Mouse (Mus musculus) intestine, postnatal 0 days (tissue): ENCODE measurements at regions not wholly inside any gene's neighbourhood (a gene's known extent, or its start where the extent isn't known, plus 50 kb on each side); places are given as distances from the start of the nearest gene placed in this dataset.
"Not testable (repeated sequence)": the region's sequence is repeated elsewhere in the genome, so short reads cannot be mapped to it uniquely, and the experiment has no call there.

Experiments
- ATAC-seq: fragments of 200-750 bp; cut with Nextera tagmentation; 2 replicates; pipeline ENCODE4 v1.8.0; 2017; ENCODE audit warnings: mild to moderate bottlenecking, moderate TSS enrichment, moderate library complexity
- H3K27ac ChIP-seq: fragments of 300-500 bp; sonication (generic); 2 replicates; pipeline ENCODE4 v1.5.1; 2014; ENCODE audit warnings: mild to moderate bottlenecking, low read depth, low read length, moderate library complexity
- H3K27me3 ChIP-seq: fragments of 300-500 bp; sonication (generic); replicated peaks from 2 replicates; pipeline ENCODE4 v1.6.1; 2014; ENCODE audit warnings: low read length, mixed read lengths; ENCODE audit not compliant: control insufficient read depth, insufficient read depth
- H3K36me3 ChIP-seq: fragments of 300-500 bp; sonication (generic); 2 replicates; pipeline ENCODE4 v1.6.1; 2014; ENCODE audit warnings: mild to moderate bottlenecking, moderate library complexity; ENCODE audit not compliant: control insufficient read depth, insufficient read depth
- H3K4me1 ChIP-seq: fragments of 300-500 bp; sonication (generic); replicated peaks from 2 replicates; pipeline ENCODE4 v1.6.1; 2014; ENCODE audit warnings: antibody characterized with exemption, low read length, mixed read lengths; ENCODE audit not compliant: control insufficient read depth, insufficient read depth
- H3K4me2 ChIP-seq: fragments of 300-500 bp; sonication (generic); replicated peaks from 2 replicates; pipeline ENCODE4 v1.6.1; 2014; ENCODE audit warnings: low read depth, mild to moderate bottlenecking, moderate library complexity
- H3K4me3 ChIP-seq: fragments of 300-500 bp; sonication (generic); 2 replicates; pipeline ENCODE4 v1.5.1; 2014; ENCODE audit warnings: low read depth, low read length
- H3K9ac ChIP-seq: fragments of 300-500 bp; sonication (generic); 2 replicates; pipeline ENCODE4 v1.6.1; 2014; ENCODE audit warnings: mild to moderate bottlenecking, low read depth, low read length
- H3K9me3 ChIP-seq: fragments of 300-500 bp; sonication (generic); 2 replicates; pipeline ENCODE4 v1.6.1; 2016; ENCODE audit warnings: mixed run types; ENCODE audit not compliant: control insufficient read depth
- CTCF ChIP-seq: sonication (generic); IDR thresholded peaks from 2 replicates; pipeline ENCODE4 v1.5.1; 2016; ENCODE audit warnings: low read depth, mild to moderate bottlenecking, control low read depth, antibody characterized with exemption, moderate library complexity
- WGBS: fragments of 180-500 bp; shearing (Covaris S2); extraction: QIAGEN DNeasy Blood & Tissue Kit; methylation state at CpG from one replicate; pipeline ENCODE4 v1.1.7; 2014; 5-methylcytosine and 5-hydroxymethylcytosine counted together

DNA sequence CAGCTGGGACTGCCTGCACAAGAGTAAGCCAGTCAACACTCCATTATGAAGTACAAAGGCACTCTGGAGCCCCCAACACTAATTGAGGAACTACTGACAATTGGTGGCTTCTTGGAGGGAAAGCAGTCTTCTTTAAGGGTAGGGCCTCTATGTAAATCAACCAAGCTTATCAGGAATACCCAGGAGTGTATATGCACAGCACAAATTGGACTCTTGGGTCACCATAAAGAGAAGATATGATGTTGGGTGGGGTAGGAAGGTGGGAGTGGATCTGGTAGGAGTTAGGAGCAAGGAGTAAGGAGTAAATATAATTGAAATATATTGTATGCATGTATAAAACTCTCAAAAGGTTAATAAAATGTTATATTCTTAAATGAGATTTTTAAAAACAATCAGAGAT lies 587.7 kb downstream of the Pdcd6ip start:
- TF ChIP-seq CTCF, result no peak
- H3K9ac ChIP-seq, result no peak overlapping the region
- no peak overlapping the region for H3K4me2 ChIP-seq
- H3K27ac ChIP-seq, result no peak overlapping the region
- H3K9me3 ChIP-seq, result no peaks in the 10 kb centered on the region
- no peak for ATAC-seq
- no peaks in the 10 kb centered on the region for H3K27me3 ChIP-seq
- H3K4me3 ChIP-seq, result no peak overlapping the region
- H3K36me3 ChIP-seq, result no peaks in the 10 kb centered on the region
- H3K4me1 ChIP-seq, result no peaks in the 10 kb centered on the region

DNA sequence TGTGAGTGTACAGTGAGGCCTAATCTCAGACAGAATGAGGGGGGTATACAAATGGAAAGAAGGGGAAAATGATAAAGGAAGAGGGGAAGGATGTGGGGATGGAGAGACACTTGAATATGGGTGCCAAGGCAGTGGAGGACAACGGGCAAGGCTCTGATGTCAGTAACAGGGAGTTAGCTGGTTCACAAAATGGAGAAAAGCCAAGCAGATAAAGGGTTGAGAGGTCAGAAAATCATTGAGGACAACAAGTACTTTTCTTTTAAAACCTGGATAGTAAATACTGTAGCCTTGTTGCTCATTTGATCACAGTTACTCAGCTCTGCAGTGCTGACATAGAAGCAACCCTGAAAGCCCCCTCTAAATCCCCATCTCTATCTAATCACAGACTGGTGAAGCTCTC lies 588.3 kb downstream of the Pdcd6ip start:
- no peak for ATAC-seq
- H3K27ac ChIP-seq, result no peak overlapping the region
- no peaks in the 10 kb centered on the region for H3K36me3 ChIP-seq
- TF ChIP-seq CTCF, result no peak
- H3K9me3 ChIP-seq, result no peaks in the 10 kb centered on the region
- 79% methylated on average over 1 of the region's 1 CpGs for WGBS
- no peak overlapping the region for H3K9ac ChIP-seq
- no peak overlapping the region for H3K4me3 ChIP-seq
- H3K4me1 ChIP-seq, result no peaks in the 10 kb centered on the region
- no peak overlapping the region for H3K4me2 ChIP-seq
- no peaks in the 10 kb centered on the region for H3K27me3 ChIP-seq

DNA sequence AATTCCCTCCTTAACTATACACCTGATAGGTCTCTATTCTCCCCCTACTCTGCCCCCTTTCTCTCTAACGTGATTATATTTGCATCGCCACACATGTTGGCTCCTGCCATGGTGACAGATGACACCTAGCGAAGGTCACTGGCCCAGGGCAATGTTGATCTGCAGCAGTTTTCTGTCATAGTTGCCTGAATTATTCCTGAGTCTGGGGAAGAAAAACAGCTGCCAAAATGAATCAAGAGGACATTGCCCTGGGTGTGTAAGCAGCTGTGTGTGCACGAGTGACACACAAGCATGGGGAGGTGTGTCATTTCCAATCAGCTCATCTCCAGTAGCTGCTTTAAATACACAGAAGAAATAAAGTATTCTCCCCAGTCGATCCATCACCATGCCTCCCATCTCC lies 592.5 kb downstream of the Pdcd6ip start:
- H3K9ac ChIP-seq, result no peak overlapping the region
- H3K27me3 ChIP-seq, result no peaks in the 10 kb centered on the region
- no peak for TF ChIP-seq CTCF
- no peak overlapping the region for H3K4me3 ChIP-seq
- H3K27ac ChIP-seq, result no peak overlapping the region
- H3K36me3 ChIP-seq, result no peaks in the 10 kb centered on the region
- ATAC-seq, result no peak
- no peaks in the 10 kb centered on the region for H3K4me1 ChIP-seq
- H3K9me3 ChIP-seq, result no peaks in the 10 kb centered on the region
- no peak overlapping the region for H3K4me2 ChIP-seq
- WGBS, result 60% methylated on average over 5 of the region's 5 CpGs

DNA sequence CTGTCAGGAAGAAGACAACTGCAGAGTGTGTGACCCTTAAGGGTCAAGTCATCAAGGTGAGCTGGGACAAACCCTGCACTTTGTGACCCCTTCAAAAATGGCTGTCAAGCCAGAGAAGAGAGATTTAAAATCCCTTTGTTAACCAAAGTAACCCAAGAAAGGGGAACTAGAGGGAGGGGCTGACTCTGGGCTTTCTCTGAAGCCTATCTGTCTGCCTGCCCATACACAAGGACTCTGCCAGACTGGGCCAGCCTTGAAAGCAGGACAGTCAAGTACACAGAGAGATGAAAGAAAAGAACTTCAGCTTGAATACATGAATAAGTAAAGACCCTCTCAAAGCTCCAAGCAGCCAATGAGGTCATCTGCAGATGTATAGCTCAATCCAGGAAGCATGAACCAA lies 595.3 kb downstream of the Pdcd6ip start:
- Histone ChIP-seq H3K36me3 (no peaks in the 10 kb centered on the region), H3K9me3 (no peaks in the 10 kb centered on the region), H3K4me2 (no peak overlapping the region), H3K4me3 (no peak overlapping the region), H3K27ac (no peak overlapping the region), H3K27me3 (no peaks in the 10 kb centered on the region), H3K9ac (no peak overlapping the region), H3K4me1 (no peaks in the 10 kb centered on the region)
- no peak for TF ChIP-seq CTCF
- ATAC-seq, result no peak

DNA sequence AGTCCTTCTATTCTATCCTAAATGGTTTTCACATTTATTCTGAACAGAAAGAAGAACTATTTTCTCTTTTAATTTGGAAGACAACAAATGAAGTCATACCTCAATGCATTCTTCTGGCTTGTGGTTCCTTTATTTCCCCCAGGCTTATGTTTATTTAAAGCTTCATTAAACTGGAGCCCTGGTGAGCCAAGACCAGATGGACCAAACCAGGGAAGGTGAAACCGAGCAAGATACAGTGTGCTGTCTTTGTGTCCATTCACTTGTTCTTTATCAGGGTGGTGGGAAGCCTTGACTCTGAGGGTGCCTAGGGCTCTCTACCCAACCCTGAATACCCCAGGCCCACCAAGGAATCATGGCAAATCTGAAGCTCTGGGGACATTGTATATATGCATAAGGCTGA lies 606.3 kb downstream of the Pdcd6ip start:
- H3K27me3 ChIP-seq, result no peaks in the 10 kb centered on the region
- ATAC-seq, result no peak
- no peak overlapping the region for H3K4me2 ChIP-seq
- no peak for TF ChIP-seq CTCF
- no peaks in the 10 kb centered on the region for H3K36me3 ChIP-seq
- WGBS, result 92% methylated on average over 1 of the region's 1 CpGs
- H3K27ac ChIP-seq, result no peak overlapping the region
- H3K9ac ChIP-seq, result no peak overlapping the region
- H3K4me3 ChIP-seq, result no peak overlapping the region
- no peaks in the 10 kb centered on the region for H3K4me1 ChIP-seq
- no peaks in the 10 kb centered on the region for H3K9me3 ChIP-seq

DNA sequence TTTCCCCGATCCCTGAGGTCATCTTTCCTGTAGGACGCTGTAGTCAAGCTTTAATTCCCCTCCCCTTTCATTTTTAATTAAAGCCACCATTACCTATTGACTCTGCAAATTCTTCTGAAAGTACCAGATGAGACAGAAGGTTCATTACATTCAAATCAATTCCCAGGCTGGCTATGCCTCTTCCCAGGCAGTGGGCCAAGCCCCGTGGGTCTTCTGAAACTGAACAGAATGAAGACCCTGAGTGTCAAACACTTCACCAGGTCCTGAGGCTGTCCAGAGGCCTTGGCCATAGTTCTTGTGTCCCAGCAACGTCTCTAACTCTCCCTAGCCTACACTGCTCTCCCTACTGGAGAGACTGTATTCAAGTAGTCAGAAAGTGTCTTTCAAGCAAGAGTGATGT lies 607.4 kb downstream of the Pdcd6ip start:
- no peak for ATAC-seq

DNA sequence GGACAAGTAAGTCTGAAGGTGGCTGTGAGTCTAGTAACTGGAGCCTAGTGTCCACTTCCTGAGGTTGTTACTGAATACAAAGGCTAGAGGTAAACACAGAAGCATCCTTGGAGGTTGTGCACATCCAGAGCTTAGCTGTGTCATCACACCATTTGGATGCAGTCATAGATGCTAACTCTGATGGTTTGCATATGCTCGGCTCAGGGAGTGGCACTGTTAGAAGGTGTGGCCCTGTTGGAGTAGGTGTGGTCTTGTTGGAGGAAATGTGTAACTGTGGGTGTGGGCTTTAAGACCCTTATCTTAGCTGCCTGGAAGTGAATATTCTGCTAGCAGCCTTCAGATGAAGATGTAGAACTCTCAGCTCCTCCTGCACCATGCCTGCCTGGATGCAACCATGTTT lies 612.6 kb downstream of the Pdcd6ip start:
- not testable (repeated sequence) for H3K4me2 ChIP-seq, H3K9me3 ChIP-seq, H3K4me3 ChIP-seq, ATAC-seq, H3K27ac ChIP-seq, H3K27me3 ChIP-seq, H3K9ac ChIP-seq, H3K4me1 ChIP-seq, H3K36me3 ChIP-seq
- whole genome bisulfite sequencing, result 67% methylated on average over 1 of the region's 1 CpGs

More for the DNA sequence above, 607.4 kb downstream of the Pdcd6ip start:
- no peak overlapping the region for H3K9ac ChIP-seq
- 71% methylated on average over 4 of the region's 4 CpGs for WGBS
- no peak overlapping the region for H3K27ac ChIP-seq
- no peaks in the 10 kb centered on the region for H3K27me3 ChIP-seq
- H3K9me3 ChIP-seq, result no peaks in the 10 kb centered on the region
- no peak overlapping the region for H3K4me2 ChIP-seq
- no peak for TF ChIP-seq CTCF
- H3K4me3 ChIP-seq, result no peak overlapping the region
- H3K36me3 ChIP-seq, result no peaks in the 10 kb centered on the region
- H3K4me1 ChIP-seq, result no peaks in the 10 kb centered on the region
